Mouse (Mus musculus) heart, adult 9 months (tissue): Measurements from ENCODE around the gene Stat2.

Source experiments
- DNase-seq, 2 experiments: peaks; one replicate each; pipeline ENCODE4 v3.0.0; 2022; ENCODE audit warnings: low spot score in 2 of 2

Stat2 gene

GRCm38 (mm10) chr10:128338948-128339347 lies 68.6 kb downstream of the Stat2 start:
- DNase-seq = peak; percentile 30 to 44

- DNase-seq = no peak
Observed at GRCm38 (mm10) chr10:128340257-128340656, 69.9 kb downstream of the Stat2 start.
